Mouse (Mus musculus): Measurements from ENCODE around the gene Hkdc1.
A peak's percentile ranks its signal among the peaks of the same experiment; 100 is the strongest.

DNA sequence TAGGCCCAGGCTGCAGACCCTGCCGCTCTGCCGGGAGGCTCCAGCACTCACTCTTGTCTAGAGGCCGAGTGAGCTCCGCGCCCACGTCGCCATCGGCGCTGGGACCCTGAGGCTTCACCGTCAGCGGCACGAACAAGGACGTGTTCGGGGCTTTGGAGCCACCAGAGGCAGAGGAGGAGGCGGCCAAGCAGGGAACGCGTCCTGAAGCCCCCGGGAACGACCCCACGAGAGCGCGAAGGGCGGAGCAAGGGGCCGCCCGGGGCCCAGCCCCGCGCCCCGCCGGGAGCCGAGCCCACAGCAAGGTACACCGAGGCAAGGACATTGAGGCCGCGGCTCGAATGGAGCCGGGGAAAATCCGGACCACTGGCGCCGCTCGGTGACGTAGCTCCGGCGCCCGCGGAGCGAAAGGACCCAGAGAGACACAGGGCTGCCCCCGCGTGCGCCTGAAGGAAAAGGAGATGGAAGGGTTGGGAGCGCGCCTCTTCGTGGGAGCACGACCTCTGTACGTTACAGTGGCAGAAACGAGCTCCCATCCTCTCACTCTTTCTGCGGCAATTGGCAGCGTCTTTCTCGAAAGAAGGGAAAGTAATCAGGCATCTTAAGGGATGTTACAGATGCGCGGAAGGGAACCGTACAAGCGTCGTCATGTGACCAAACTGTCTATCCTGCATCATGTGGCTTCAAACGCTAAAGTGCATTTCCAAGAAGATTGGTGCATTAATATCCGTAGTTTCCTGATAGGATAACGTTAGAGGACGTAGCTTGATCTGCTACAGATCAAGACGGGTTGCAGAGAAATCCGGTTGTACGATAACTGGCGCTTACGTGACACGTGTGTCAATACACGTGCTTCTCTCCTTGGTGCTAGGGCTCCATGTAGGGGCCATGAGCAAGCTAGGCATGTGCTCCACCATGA is 27.3 kb upstream of the Hkdc1 start, which contains the start of the genes 4930507D05Rik and Supv3l1:
- TF ChIP-seq POLR2A (IDR thresholded peaks at IDR 0.05; ENCODE audit: extremely low read depth, insufficient read depth, low read length) (0 out of 2 replicates have a peak, but pooled peaks have one; percentile 21), CTCF (IDR thresholded peaks at IDR 0.05; ENCODE audit: low read depth, low read length) (no peak)
